Mouse (Mus musculus) naive thymus-derived CD4-positive, alpha-beta T cell, adult 2 months (primary cell): ENCODE data around the gene Ncoa4.

Experiments
- DNase-seq: peaks from one replicate; pipeline ENCODE4 v3.0.0-alpha.2; 2011; ENCODE audit warnings: low read depth

Gene Ncoa4

GRCm38 (mm10) chr14:32201791-32202451 lies 42.3 kb downstream of the Ncoa4 start, which contains the start of the genes Timm23 and Parg:
TSS of gene Timm23 (minus strand) at chr14:32201898.
TSS of gene Parg (plus strand) at chr14:32201949.
- DNase-seq, result peak; percentile 83

DNA sequence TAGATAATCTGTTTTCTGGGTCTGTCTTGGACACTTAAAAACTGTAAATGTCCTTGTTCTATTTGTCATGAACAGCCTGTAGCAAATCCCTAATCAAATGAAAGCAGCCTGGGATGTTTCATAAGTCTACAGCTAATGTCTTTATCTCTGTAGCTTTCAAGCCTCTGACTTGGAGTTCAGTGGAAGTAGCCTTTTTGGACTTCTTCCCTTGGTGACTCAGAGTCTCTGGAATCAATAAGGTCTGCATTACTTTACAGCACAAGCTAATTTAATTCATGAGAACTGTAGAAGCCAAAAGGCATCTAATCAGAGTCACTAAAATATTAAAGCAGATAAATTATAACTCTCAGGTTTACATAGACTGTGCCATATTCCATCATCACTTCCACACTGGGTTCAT lies 66.9 kb downstream of the Ncoa4 start:
- no peak for DNase-seq

DNA sequence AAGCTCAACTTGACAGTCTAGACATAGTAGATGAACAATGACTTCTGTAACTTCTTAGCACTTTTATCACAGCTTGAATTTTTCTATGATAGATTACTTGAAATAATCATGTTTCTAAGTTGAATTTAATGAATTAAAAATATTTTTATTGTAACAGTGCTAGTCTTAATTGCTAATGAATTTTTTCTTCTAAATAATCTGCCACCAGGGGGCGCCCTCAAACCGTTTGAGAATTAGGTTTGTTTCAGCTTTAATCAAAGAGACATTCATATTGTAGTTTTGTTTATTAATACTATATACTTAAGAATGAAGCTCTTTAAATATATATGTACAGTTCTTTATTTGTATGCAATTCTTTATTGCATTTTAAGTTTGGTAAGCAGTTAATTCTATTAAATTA lies 69.3 kb downstream of the Ncoa4 start:
- DNase-seq, result peak; percentile 68
